Mouse (Mus musculus): ENCODE results near the gene Erfe.

Gene Erfe

DNA sequence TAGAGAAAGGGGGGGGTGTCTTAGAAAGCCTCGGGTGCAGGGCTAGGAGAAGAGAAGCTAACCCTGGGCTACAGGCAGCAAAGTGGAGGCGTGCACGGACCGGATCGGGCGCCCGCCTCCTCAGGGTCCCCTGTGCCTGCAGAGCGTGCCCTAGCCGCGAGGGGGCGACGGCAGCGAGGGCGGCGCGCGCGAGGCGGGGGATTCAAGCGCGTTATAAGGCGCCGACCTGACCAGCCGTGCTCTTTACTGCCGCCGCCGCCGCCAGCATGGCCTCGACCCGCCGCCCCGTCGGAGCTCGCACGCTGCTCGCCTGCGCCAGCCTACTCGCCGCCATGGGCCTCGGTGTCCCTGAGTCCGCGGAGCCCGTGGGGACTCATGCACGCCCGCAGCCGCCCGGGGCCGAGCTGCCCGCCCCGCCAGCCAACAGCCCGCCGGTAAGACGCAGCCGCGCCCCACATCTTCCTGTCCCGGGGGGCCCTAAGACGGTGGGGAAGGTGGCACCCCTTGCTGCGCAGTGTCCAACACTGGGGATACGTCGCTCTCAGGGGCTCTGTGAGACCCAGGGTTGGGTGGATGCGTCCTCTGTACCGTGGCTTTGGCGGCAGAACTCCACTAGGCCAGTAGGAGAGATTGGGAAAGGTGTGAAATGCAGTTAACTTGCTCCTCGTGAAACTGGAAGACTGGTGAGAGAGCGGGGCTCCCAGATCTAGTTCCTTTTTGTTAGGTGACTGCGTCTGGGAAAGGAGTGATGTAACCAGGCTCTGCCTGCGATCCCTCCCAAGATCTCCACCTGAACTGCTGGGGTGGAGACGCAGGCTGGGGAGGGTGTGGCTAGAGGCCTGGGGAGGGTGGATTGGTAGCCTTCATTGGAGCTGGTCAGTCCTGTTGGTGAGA is at the start of gene Erfe:
Gene Erfe (plus strand): TSS at position 216 of the 894 bp plus-strand sequence.
- peak in 1 of 2 experiments; percentile 24 for DNase-seq (ENCODE audit: low spot score in 2 of 2)

DNA sequence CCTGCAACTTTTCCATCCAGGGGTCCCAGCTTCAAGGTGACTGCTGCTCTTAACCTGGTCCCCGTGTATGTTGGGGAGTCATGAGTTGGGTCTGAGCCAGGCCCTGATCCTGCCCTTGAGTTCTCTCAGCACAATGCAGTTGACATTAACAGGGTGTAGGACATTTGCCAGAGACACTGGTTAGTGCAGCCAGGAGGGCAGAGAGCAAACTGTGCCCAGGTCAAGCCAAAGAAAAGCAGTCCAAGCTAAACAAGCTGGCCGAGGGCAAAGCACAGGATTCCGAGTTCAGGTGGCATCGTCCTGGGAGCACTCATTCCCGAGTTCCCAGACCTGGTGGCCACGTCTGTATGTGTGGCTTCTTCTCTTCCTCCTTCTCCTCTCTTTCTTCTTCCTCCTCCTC is 48.6 kb upstream of the Erfe start:
- no peak for DNase-seq (ENCODE audit: low spot score in 2 of 2)

DNA sequence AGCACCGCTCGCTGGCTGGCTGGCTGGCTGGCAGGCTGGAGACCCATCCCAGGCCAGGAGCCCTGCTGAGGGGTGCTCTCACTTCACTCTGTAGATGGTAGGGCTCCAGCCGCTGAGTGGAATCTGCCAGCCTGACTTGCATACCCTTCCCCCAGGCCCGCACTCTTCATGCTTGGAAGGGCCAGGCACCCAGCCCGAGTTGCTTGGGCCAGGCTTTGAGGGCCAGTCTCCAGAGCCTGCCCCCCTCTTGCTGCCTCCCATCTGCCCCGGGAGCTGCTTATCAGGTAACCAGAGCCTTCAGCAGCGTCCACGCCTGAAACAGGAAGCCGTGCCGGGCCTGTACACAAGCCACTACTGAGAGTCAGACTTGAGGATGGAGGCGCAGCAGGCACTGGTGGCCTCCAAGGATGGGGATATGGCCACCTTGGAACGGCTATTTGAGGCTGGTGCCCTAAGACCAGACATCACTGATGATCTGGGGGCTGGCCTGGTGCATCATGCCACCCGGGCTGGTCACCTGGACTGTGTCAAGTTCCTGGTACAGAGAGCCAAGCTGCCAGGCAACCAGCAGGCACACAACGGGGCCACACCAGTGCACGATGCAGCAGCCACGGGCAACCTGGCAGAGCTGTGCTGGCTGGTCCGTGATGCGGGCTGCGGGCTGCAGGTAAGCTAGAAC is 44.3 kb upstream of the Erfe start, which contains the start of gene Espnl:
Gene Espnl (plus strand): TSS at position 316 of the 679 bp plus-strand sequence.
- DNase-seq (ENCODE audit: low spot score in 2 of 2) = no peak

DNA sequence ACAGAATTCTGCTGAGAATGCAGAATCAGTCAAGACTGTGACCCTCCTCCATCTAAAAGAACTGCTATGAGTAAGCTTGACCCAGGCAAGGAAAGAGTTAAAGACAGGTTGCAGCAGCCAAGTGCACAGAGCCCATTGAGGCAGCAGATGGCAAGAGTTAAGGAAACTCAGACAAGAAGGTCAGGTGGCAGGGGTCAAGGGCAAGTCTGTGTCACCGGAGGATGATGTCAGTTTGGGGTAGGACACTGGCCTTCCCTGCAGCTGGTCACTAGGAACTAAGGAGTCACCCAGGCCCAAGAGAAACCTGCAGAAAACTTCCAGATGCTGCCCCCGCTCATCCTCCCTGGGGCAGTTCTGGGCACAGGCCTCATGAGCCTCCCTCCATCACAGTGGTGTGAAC is 41.6 kb upstream of the Erfe start:
- no peak for DNase-seq (ENCODE audit: low spot score in 2 of 2)

DNA sequence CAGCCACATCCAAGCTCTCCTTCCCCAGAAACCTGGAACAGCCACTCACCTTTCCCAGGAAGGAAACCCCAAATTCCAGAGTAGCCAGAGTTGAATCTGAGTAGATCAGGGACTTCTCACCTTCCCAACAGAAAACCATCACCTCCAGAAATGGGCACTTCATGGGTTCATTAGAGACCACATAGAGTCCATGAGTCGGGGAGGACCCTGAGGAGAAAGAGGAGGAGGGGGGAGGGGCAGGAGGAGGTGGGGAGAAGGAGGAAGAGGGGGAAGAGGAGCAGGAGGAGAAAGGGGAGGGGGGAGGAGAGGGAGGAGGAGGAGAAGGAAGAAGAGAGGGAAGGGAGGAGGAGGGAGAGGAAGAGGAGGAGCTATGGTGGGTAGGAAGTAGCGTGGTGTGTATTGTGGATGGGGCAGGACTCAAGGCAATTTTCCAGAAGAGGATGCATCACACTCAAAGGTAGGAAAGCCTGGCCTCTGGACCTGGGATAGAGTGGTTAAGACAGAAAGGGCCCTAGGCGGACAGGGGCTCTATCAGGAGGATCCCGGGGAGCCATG is 40.7 kb upstream of the Erfe start:
- DNase-seq (ENCODE audit: low spot score in 2 of 2) = no peak

DNA sequence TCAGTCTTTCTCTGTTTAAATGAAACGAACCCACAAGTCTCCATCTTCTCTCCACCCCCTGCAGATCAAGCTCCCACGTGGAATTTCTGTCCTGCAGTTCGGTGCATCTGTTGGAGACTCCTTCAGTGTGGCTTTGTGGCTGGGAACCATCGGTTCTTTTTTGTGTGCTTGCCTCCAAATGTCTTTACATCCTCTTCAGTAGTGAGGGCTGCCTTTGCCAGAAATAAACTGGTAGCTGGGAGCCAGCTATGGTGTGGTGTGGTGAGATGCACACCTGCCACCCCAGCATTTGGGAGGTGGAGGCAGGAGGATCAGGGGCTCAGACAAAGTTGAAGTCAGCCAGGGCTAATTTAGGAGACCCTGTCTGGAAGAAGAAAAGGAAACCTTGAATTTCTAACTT is 34.1 kb upstream of the Erfe start:
- DNase-seq (ENCODE audit: low spot score in 2 of 2) = peak in 1 of 2 experiments; percentile 15

DNA sequence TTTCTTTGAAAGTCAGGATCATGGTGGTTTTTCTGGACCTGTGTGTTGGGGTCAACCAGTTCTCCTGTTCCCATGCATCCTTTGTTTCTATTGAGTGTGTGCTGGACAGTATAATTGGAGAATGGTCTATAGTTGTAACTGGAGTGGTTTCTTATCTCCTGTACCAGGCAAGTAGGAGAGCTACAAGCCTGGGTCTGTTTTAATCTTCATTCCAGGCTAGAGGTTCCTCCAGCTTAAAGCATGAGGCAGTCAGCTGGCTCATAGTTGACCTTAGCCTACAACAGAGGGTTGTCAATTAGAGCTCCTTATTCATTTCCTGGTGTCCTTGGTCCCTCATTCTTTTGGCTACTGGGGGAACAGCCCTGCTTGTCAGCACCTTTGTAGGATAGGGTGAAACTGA is 32.6 kb upstream of the Erfe start:
- DNase-seq (ENCODE audit: low spot score in 2 of 2) = no peak

DNA sequence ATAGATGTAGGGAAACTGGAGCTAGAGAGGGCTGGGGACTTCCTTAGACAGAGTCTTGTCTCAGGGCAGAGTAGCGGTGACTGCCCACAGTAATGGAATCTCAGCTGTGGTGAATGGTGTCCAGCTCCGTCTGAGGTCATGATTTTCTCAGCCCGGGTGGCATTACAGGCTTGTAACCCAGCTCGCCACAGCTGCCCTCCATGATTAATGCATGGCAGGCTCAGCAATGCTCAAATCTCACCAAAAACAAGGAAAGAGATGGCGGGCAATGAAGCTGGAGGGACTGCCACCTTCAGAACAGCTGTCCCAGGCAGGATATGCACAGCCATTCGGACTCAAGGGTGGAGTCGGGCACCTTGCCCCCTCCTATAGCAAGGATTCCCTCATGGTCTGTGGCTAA is 28.9 kb upstream of the Erfe start:
- DNase-seq (ENCODE audit: low spot score in 2 of 2) = no peak

DNA sequence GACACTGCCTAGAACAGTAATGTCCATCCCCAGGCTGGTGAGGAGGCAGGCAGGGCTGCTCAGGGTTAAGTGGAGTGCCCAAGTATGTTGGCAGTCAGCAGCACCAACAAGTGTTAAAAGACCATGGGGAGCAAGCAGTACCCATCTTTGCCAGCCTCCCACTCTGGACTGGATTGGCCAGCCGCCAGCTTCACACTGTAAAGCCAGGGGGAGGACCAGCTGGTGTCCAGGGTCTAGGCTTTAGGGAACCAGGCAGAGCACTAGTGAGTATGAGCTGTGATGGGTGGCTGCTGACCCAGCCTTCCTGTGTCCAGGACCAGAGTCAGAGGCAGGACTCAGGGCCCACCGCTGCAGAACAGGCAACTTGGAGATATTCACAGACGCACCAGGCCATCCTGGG is 22.2 kb upstream of the Erfe start:
- DNase-seq (ENCODE audit: low spot score in 2 of 2) = no peak

DNA sequence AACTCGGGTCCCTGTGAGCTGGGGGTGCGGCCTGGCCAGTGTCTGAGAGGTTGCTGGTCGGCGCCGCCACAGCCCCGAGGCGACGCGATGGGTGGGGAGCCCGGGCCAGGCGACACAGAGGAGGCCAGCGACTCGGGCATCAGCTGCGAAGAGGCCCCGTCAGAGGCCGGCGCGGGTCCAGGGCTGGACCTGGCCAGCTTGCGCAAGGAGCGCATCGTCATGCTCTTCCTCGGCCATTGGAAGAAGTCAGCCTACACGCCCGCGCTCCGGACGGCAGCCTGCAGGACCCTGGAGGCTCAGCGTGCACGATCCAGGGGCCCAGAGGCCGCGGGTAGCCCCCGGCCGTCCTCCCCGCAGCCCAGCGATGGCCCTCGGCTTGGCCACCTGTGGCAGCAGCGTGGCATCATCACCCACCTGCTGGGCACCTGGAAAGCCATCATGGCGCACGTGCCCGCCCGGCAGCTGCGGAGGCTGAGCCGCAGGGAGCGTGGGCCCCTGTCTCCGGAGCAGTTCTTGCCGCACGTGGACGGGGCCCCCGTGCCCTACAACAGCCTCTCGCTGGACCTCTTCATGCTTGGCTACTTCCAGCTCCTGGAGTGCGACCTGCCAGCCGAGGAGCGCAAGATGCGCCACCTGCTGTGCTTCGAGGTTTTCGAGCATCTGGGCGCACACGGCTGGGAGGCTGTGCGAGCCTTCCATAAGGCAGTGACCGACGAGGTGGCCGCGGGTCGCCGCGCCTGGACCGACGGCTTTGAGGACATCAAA is 21.1 kb upstream of the Erfe start:
- DNase-seq (ENCODE audit: low spot score in 2 of 2) = no peak

DNA sequence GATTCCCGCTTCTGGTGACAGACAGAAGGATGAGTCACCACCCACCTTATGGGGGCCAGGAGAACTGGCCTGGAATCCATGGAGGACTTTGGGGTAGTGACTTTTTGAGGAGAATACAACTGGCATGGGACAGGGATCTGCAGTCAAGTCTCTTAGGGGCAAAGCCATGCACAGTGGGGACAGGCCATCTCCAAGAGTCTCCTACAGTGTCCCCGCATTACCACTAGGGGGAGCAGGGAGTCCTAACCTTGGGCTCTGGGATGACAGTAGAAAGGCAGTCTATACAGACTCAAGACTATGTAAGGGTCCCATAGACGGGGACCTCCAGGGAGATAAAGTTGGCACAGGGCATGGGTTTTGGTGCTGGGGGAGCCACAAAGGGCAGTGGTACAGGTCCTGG is 19.3 kb upstream of the Erfe start:
- DNase-seq (ENCODE audit: low spot score in 2 of 2) = peak in 1 of 2 experiments; percentile 34

DNA sequence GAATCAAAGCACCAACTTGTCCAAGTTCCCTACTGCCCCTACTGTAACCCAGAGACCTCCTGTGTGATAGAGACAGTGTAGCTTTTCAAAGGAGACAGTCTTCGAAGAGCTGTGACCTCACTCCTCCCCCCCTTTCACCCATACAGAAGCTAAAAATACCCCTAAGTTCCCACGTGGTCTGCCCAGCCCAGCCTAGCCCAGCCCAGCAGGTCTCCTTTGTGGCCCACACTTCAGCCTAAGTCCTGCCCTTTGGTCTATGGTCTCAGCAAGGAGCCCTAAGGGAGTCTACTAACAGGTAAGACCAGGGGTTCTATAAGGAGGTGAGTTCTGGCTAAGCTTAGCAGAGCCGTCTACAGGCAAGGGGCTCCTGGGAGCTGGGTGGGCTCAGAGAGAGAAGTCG is 15.4 kb upstream of the Erfe start, which contains the start of gene Klhl30:
Gene Klhl30 (plus strand): TSS at position 176 of the 400 bp plus-strand sequence.
- DNase-seq (ENCODE audit: low spot score in 2 of 2) = no peak

DNA sequence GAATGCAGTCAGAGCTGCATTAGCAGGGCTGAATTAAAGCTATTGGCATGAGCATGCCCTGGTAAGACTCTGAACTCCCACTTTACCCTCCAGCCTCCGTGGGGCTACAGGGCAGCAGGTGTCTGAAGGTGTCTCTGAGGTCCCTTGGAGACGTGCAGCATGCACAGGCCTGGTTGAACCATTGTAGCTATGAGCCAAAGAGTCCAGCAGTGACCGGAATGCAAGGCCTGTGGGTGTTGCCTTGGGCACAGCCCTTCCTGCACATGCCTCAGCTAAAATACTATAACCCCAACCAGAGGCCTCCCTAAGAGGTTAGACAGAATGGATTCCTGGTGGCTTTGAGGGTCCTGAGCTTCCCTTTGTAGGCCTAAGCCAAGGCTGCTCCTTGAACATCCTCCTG is 15.0 kb upstream of the Erfe start:
- no peak for DNase-seq (ENCODE audit: low spot score in 2 of 2)

DNA sequence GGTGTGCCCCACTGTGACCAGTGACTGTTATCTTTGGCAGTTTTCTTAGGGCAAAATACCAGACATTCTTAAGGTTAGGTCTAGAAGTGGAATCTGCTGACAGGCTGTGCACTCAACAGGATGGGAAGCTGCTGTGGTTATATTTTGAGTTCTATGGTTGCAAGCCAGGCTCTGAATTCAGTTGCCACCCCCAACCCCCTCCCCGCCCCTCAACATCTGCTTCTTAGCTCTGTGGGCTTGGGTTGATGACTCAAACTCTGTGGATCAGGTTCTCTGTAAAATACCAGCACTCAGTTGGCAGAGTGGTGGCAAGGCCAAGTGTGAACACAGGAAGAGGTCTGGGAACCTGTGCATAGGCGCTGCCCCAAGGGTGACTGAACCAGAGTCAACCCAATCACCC is 14.0 kb upstream of the Erfe start:
- DNase-seq (ENCODE audit: low spot score in 2 of 2) = no peak

DNA sequence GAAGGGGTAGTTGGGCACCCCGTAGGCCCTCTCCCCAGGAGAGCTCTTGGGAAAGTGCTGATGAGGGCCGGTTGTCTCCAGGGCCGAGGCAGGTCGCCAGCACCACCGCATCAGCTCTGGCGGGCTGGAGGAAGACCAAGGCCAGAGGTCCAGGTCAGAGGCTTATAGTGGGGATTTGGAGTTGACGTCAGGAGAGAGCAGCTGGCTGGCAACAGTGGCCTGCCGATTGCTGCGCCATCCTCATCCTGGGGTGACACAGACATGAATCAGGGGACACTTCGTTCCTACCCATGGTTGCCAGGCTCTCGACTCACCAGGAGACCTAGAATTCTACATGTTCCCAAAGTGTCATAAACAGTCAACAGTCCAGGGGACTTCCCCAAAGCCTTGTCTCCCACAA is 10.1 kb upstream of the Erfe start:
- no peak for DNase-seq (ENCODE audit: low spot score in 2 of 2)

DNA sequence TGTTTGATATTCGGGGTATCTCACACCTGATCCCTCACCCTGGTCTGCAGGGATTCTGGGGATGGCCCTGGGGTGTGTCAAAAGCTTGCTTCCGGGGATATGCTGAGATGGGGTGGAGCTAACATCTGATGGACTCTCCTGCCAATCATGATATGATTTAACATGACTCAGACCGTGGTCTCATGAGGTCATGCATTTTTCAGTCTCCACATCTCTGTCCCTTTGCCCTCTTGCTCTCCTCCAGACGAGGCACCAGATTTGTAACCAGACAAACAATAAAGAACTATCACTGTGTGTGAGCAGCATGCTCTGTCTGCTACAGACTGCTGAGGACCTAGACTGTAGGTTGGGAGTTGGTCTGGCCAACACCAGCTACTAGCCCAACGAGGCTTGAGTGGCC is 4.1 kb upstream of the Erfe start:
- DNase-seq (ENCODE audit: low spot score in 2 of 2) = no peak

DNA sequence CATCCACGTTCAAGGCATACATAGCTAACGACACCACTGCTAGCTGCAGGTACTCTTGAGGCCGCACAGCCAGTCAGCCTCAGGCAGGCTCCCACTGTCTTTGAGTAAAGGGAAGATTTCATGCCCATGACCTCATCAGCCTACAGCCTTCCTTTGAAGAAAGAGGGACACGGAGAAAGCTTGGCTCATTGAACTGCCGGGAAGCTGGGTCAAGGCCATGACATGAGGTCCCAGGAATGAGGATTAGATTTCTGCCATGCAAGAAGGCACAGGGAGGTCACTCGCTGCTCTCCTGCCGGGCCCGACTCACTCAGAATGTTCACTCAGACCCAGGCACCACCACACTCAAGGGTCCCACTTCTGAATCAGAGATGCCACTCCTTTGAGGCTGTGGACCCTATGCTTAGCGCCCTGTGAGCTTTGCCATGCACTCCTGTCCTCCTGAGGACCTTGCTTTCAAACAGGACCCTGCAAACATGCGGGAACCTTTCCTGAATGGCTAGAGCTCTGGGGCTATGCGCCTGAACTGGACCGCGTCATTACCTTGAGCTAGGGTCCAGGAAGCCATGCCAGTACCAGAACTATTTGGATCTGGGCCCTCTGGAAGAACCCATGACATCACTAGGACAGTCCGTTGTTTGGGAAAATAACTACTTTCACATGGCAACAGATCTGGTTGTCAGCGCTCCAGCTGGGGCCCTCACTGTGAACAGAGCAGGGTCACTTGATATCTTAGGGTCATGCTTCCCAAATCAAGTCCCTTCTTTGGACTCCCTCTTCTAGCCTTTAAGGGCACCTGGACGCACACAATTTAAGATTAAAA is 1.2 kb upstream of the Erfe start:
- no peak for DNase-seq (ENCODE audit: low spot score in 2 of 2)

DNA sequence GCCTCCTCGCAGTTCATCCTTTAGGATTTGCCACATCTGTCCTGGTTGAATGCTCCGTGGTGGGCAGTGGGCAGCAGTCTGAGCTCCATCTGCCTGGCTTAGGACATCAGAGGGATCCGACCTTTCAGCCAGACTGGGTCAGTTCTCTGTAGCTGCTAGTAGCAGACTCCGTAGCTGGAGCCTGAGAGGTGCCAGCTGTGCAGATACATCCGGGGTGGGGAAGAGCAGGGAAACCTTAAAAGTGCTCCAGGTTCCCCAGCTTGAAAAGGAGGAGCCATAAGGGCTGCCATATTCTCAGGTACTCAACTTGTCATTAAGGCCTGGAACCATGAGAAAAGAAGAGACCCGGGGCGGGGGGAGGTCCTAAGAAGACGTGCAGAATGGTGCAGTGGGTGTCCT is 415 bp upstream of the Erfe start:
- no peak for DNase-seq (ENCODE audit: low spot score in 2 of 2)

DNA sequence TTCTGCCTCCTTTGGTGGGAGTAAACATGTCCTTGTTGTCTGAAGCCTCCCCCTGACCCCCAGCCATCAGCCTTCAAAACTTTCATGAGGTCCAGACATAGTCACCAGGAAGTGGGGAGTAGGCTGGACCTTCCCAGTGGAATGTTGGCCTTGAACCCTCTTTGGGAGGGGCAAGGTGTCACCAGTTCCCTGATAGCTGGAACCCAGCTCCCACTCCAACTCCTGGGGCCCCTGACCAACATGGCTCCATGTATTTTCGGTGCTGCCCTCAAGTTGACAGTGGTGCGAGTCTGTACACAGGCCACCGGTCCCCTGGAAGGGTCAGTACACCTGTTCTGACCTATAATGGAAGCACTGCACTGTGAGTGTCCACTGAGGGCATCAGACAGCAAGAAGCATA is 1.1 kb downstream of the Erfe start:
- no peak for DNase-seq (ENCODE audit: low spot score in 2 of 2)

DNA sequence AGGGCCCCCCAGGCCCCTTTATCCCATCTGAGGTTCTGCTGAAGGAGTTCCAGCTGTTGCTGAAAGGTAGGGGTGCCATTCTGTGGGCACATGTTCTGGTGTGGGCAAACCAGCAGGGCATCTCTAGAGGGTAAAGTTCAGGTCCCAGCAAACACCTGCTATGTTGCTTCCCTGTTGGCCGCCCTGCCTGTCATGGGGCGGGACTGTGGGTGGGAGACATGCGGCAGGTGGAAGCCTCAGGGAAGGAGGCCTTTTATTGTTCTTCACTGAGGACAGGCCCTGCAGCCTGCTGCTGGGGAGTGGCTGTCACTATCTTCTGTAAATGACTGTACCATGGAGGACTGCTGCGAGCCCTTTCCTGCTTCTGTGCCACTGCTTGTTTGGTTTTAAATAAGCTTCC is 3.2 kb downstream of the Erfe start:
- no peak for DNase-seq (ENCODE audit: low spot score in 2 of 2)

DNA sequence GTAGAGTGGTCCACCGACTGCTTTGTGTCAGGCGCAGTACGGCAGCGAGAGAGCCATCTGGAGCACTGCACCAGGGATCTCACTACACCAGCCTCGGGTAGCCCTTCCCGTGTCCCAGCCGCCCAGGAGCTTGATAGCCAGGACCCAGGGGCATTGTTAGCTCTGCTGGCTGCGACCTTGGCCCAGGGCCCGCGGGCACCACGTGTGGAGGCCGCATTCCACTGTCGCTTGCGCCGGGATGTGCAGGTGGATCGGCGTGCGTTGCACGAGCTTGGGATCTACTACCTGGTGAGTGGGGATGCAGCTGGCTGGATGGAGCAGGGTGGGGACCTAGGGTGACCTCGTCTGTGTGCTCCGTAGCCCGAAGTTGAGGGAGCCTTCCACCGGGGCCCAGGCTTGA is 3.8 kb downstream of the Erfe start:
- DNase-seq (ENCODE audit: low spot score in 2 of 2) = no peak
